Mouse (Mus musculus) brain, adult 2 months (tissue): ENCODE data around the gene Celf3.

Experiments used
- DNase-seq: peaks from one replicate; pipeline ENCODE4 v3.0.0; 2011; ENCODE audit warnings: low read depth, low spot score

Celf3 gene

GRCm38 (mm10) chr3:94477981-94478422, at the start of gene Celf3:
Gene Celf3, plus strand, starts transcription at chr3:94478295.
- DNase-seq: peak; percentile 97

- no peak for DNase-seq
These were observed 47.1 kb upstream of the Celf3 start for GRCm38 (mm10) chr3:94430980-94431379.

- no peak for DNase-seq
These were observed 43.8 kb upstream of the Celf3 start for GRCm38 (mm10) chr3:94434305-94434704.

- no peak for DNase-seq
These were observed 41.7 kb upstream of the Celf3 start for GRCm38 (mm10) chr3:94436420-94436819.

- DNase-seq: peak; percentile 46
These were observed 36.9 kb upstream of the Celf3 start for GRCm38 (mm10) chr3:94441182-94441581.

- DNase-seq: peak; percentile 96
These were observed 35.0 kb upstream of the Celf3 start, which contains the start of gene Mrpl9 for GRCm38 (mm10) chr3:94442951-94443596. Gene Mrpl9, plus strand, starts transcription at chr3:94443318.

DNA sequence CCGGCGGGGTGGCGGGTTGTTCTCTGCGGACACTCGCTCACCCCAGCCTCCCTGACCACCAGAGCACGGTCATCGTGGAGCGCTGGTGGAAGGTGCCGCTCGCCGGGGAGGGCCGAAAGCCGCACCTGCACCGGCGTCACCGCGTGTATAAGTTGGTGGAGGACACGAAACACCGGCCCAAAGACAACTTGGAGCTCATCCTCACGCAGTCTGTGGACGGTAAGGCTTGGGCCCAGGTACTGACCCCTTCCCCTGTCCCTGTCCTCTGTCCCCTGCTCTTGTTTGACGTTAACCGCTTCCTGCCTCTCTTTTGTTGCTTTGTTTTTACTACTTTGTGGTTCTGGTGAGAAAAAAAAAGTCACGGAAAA, 34.5 kb upstream of the Celf3 start, which contains the start of gene Oaz3:
TSS of gene Oaz3 (minus strand) at position 319 of the 368 bp plus-strand sequence.
- DNase-seq: no peak

DNA sequence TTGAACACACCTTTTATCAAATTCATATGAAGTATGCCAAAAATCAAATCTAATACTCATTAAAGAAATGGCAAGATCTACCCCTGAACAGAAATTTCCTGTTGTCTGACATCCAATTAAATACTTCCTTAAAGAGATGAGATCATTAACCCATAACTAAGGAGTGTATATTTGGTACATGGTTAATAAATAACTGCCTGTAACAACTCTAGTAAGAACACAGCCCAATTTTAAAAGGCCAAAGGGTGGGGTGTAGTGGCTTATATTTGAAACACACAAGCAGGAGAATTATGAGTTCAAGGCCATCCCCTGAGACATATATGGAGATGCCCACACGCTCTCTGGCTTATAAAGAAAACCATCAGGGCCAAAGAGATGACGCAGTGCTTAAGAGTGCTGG, 28.7 kb upstream of the Celf3 start:
- DNase-seq: no peak

DNA sequence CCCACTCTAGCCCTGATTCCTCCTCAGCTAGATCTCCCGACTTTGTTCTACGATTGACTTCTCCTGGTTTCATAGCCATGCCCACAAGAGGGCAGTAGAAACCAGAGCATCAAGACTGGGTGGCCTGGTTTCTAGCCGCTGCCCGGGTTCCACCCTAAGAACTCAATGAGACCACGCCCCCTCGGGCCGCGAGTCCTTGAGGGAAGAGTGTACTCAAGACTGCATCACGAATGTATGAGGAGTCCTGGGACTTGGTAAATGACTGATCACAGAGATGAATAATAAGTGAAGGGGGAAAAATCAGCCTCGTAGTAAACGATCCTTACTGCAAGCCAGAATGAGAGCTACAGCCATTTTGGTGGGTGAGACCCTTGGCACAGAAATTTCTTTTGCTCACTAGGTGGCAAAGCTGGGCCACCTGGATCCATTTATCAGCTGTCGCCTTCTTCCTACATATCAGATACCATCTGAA, 21.5 kb upstream of the Celf3 start:
- DNase-seq: peak; percentile 96

GRCm38 (mm10) chr3:94457055-94457454, 21.0 kb upstream of the Celf3 start:
- DNase-seq: no peak

- no peak for DNase-seq
These were observed 18.3 kb upstream of the Celf3 start for GRCm38 (mm10) chr3:94459834-94460233.

- peak; percentile 85 for DNase-seq
These were observed 14.0 kb upstream of the Celf3 start for GRCm38 (mm10) chr3:94463926-94464578.

GRCm38 (mm10) chr3:94465632-94466430, 12.3 kb upstream of the Celf3 start:
- peak; percentile 91 for DNase-seq

DNA sequence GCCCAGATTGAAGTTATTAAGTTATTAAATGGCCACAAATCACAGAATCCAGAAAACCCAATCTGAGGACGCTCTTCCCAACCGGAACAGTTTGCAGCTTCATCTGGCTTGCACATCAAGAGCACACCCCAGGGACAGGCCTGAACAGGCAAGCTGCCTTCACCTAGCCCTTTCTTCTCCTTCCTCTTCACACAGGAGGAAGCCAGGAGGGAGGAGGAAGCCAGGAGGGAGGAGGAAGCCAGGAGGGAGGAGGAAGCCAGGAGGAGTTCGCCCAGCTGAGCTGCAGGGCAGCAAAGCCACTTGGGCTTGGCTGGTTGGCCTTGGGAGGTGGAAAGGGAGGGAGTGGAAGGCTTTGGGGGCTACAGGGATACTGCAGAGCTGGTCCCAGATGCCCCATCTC, 9.2 kb upstream of the Celf3 start:
- DNase-seq: no peak

DNA sequence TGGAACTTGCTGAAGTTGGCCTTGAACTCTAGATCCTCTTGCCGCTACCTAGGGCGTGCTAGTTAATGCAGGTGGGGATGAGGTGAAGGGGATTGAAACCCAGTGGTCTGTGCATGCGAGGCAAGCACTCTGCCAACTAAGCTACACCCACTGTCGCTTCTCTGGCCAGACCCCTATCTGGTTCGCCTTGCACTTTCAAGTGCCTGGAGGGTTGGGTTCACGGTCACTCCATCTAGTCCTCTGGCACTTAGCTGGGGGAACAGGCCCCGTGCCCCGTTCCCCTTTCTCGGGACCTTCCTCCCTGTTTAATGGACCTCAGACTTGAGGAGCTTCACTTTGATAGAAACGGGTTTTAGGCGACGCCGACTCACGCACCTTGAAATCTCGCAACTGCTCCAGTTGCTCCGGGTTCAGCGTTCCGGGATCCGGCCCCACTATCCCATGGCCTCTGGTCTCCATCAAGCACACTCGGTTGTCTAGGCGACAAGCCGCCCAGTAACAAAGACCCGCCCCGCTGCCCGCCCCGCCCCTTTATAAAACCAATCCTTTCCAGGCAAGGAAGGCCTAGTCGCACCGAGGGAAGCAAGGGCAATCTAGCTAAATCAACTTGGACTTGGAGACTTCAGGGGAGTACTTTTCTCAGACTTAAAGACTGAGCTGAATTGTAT, 5.5 kb upstream of the Celf3 start:
- no peak for DNase-seq

DNA sequence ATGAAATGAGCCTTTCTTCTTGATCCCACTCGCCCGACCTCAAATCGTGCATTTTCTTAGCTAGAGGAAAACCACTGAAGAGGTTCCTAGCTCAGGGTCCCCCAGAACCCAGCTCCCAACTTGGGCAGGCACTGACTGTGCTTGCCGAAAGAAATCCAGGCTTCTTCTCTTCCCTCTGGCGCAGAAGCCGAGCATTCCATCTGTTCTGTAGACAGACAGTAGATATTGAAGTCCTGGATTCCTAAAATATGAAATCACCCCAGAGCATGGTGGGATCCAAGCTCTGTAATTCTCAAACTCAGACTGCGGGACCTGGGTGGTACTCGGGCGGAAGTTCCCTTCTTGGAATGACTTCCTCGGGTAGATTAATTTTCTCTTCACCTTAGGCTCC, 5.0 kb upstream of the Celf3 start:
- no peak for DNase-seq

- DNase-seq: no peak
These were observed 4.4 kb upstream of the Celf3 start for GRCm38 (mm10) chr3:94473567-94474232.

GRCm38 (mm10) chr3:94476301-94477035, 1.6 kb upstream of the Celf3 start:
- DNase-seq: no peak

- DNase-seq: peak; percentile 91
These were observed 651 bp upstream of the Celf3 start for GRCm38 (mm10) chr3:94477444-94477843.

DNA sequence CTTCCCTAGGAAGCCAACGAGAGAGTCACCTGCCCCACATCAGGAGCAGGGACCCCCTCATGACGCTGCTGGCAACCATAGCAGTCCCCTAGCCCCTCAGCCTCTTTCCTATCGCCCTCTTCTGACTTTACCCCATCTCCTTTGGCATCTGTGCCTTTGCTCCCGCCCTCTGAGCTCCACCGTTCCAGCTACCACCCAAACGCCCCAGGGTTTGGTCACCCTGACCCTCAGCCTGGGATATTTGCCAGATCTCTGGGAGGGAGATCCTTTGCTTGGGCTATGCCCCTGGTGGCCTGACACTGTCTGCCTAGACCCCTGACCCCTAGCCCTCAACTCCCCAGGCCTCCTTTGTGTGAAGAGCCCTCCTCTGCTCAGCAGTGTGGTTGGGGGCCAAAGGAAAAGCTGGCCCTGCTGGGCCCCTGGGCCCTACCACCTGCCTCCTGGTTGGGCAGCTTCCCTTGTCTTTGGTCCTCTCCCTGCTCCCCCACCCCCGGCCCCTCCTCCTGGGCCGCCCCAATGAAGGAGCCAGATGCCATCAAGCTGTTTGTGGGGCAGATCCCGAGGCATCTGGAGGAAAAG, 585 bp downstream of the Celf3 start:
- no peak for DNase-seq
